Mouse (Mus musculus) spleen, postnatal 36 days (tissue): ENCODE data around the gene Trim56.
A peak's percentile ranks its signal among the peaks of the same experiment; 100 is the strongest.

Experiments
- DNase-seq, 2 experiments: peaks; one replicate each; pipeline ENCODE4 v3.0.0; 2022; ENCODE audit warnings: low spot score in 2 of 2, mixed read lengths in 1 of 2

The Trim56 gene

DNA sequence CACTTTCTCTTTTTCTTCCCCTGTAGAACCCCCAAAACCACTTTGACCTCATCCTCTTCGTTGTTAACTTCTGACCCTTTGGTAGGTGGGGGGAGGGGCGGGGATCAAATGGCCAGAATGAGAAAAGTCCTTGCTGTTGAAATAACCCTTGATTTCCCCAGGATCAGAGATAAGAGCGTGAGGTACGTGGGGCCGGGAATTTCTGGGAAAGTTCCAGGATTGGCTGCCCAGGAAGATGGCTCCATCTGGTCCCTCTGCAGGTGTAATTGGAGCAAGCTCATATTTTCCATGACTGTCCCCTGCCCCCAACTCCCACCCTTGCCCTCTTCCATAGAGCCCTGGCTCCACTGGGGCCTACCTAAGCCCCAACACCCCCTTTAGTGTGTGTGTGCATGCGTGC is 40.3 kb downstream of the Trim56 start:
- no peak for DNase-seq

DNA sequence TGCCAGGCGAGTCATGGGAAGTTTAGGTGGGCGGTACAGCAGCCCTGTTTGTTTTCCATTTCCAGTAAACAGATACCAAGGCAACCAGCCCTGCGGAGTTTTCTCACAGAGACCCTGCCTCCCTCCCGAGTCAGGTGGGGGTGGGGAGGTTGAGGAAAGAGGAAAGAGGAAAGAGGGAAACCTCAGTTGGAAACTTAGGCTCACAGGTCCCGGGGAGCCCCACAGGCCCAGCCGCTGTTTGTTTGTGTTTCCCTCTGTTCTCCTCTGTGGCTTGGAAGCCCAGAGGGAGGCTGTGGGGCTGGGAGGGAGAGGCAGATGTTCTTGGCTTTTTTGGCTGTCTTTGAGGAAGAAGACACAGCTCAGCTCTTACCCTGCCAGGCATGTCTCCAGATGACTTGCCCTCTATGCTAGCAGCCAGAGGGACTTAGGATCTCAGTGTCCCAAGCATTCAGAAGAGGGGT is 41.8 kb downstream of the Trim56 start:
- no peak for DNase-seq

DNA sequence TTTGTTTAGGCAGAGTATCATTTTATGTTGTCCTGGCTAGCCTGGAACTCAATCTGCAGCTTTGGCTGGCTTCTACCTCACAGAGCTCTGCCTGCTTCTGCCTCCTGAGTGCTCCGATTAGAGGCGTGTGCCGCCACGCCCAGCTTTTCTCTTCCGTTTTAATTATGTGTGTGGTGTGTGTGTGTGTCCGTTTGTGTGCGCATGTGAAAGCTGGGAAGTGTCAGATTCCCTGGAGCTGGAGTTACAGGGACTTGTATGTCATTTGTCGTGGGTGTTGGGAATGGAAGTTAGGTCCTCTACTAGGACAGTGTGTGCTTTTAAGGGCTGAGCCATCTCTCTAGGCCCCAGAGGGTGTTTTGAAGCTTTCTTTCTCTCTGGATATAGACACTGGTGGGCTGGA is 42.9 kb downstream of the Trim56 start:
- no peak for DNase-seq

DNA sequence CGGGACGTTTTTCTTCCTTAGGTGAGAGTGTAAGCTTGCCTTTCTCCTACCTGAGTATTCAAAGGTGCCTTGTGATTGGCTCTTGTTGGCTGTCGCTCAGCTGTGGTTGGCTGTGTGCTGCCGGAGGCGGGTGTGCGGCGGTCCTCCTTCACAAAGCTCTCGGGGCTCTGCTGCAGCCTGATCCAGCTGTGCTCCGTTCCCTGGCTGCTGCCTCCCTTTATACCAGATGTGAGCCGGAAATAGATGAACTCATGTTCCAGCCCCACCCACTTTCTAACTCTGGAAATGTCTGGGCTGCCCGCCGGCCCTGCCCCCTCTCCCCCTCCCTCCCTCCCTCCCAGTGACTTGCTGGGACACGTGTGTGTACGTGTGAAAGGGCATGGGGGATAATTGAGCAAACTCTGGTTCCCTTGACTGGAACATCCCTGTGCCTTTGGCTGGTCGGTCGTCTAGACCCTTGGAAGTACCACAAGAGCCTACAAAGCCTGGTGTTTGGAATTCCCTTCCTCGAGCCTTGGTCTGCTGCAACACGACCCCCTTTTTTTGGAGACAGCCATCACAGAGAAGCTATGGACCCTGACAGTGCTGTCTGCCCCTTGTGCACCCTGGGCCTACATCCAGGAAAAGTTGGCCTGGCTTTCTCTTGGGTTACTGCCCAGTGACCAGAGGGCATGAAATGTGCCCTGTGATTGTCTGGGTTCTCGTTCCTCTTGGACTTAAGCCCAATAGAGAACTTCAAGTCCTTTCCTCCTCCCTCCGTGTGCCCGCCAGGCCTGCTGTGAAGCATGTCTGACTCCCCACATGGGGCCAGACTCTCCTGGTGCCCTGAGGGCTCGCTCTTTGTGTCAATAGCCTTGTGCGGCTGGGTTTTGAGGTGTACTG is 43.7 kb downstream of the Trim56 start, which contains the start of gene Serpine1:
Gene Serpine1 (minus strand): TSS at position 190 of the 882 bp plus-strand sequence.
- peak; percentile 32 to 37 for DNase-seq

DNA sequence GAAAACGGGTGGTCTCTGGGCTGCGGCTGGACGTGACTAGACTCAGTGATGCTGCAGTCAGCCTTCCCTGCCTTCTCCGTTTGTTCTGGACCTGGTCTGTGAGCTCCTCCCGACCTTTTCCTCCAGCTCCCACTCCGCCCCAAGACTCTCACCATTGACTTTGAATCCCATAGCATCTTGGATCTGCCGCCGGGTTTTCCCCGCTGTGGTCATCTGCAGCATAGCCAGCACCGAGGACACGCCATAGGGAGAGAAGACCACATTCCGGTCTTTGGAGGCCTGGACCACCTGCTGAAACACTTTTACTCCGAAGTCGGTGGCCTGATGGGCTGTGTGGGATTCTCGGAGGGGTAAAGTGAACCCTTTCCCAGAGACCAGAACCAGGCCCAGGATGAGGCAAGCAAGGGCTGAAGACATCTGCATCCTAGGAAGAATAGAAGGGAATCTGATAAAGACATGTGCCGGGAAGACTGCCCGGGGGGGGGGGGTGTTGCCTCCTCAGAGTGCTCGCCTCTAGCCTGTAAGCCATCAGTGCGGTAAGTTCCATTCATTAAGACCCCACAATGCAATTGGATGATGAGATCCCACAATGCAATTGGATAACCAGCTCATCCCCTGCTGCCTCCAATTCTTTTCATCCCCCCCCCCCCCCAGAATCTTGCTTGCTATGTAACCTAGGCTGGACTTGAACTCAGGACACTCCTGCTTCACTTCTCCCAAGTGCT is 45.0 kb downstream of the Trim56 start:
- no peak for DNase-seq

DNA sequence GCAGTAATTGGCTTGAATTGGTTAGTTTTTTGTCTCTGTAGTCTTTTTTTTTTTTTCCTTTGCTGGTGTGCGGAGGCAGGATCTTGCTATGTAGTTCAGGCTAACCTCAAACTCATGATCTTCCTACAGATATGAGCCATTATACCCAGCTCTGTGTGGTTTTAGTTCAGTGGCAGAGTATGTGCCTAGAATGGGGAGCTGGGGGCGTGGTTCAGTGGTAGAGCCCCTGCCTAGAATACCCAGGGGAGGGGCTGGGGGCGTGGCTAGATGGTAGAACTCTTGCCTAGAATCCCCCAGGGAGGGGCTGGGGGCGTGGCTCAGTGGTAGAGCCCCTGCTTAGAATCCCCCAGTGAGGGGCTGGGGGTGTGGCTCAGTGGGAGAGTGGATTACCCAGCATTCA is 47.3 kb downstream of the Trim56 start:
- no peak for DNase-seq

DNA sequence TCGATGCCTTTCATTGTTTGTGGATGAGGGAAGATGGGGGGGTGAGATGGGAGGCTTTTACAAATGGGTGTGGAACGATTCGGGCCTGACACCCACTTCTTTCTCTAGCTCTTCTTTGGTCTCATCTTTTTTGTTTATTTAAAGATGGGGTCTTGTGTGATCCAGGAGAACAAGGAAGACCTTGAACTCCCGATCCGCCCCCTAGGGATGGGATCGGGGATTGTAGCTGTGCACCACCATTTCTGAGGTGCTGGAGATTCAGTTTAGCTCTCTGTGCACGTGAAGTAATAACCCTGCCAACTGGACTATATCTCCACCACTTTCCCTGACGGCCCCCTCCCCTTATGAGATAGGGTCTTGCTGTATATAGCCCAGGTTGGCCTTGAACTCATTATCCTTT is 50.1 kb downstream of the Trim56 start:
- no peak for DNase-seq

DNA sequence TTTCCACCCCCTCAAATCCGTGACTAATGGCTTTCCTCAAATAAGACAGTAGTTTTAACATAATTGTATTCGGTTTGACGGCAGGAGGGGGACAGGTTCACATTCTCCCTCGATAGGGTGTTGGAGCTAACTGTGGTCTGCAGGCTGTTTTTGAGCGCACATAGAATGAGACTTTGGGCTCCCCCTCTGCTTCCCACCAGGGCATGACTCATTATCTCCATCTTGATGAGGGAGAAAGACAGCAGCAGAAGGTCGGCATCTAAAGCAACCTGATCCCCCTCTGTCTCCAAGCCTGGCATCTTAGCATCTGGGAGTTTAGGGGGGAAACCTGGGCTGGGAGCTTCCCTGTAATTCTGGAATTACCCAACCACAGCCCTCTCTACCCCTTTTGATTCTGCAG is 50.6 kb downstream of the Trim56 start:
- no peak for DNase-seq

DNA sequence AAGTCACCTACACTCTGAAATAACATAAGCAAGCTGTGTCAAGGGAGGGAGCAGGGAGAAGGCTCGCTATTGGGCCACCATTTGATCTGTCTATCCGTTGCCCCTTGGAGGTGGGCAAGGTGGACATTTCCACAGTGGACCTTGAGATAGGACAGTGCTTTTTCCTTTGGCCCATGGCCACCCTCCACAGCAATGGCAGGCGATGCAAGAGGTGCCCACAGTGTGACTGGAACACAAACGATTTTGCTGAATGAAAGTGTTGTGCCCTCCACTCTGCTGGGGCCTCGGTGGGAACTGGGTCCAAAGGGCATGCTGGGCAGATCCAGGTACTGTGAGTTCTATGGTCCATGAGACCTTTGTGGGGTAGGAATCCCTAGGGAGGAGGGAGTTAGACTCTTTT is 53.4 kb downstream of the Trim56 start:
- no peak for DNase-seq

DNA sequence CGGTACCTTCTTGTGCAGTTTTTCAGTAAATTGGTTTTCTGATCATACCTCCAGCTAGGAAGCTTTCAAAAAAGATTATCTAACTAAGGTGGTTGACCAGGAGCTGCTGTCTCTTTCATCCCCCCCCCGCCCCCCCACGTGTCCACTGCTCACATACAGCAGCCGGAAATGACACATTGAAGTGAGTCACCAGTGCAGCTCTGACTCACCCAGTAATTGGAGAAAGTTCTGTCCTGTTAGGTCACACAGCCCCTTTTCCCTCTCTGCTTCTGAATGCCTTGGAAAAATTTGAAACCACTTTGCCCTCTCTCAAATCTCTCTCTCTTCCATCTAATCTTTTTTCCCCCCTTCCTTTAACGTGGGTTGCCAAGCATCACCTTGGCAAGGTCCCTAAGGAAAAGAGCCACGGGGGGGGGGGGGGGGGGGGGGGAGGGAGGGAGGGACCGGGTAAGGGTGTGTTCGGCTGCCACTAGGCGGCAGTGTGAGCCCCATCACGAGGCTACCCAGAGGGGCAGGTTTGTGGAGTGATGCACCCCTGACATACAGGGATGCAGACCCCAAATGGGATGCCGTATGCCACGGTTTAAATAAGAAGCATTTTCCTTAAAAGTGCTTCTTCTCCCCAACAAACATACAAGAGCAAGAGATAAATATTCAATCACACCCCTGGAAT is 54.1 kb downstream of the Trim56 start:
- DNase-seq = peak in 1 of 2 experiments; percentile 16
